ENCODE assay signal across 23 mouse cellular contexts in genomic region chr13:103245431-103245830, GRCm38 (mm10).
"Had no signal": no experiment of that assay in that cellular context is flagged by ENCODE, and none has a peak within 500 bp of the region (broad histone marks: within the 10 kb centered on the region; RNA-seq: fewer than 3 reads in every experiment).

No protein-coding gene starts in this region.

- H3K9me3 ChIP-seq: heart, embryonic 10.5 days; heart, embryonic 12.5 days; hindbrain, embryonic 10.5 days; hindbrain, embryonic 12.5 days; intestine, embryonic 15.5 days; kidney, embryonic 15.5 days; limb, embryonic 12.5 days; liver, embryonic 13.5 days; liver, embryonic 15.5 days had no signal

- H3K4me3 ChIP-seq: heart, embryonic 10.5 days; heart, embryonic 12.5 days; hindbrain, embryonic 10.5 days; hindbrain, embryonic 12.5 days; intestine, embryonic 15.5 days; kidney, embryonic 15.5 days; layer of hippocampus, adult 2 months; left cerebral cortex, adult 2 months; limb, embryonic 12.5 days; liver, embryonic 13.5 days; liver, embryonic 15.5 days had no signal

- H3K36me3 ChIP-seq: heart, embryonic 10.5 days; heart, embryonic 12.5 days; hindbrain, embryonic 10.5 days; hindbrain, embryonic 12.5 days; intestine, embryonic 15.5 days; kidney, embryonic 15.5 days; limb, embryonic 12.5 days; liver, embryonic 13.5 days; liver, embryonic 15.5 days had no signal

- H3K4me1 ChIP-seq: heart, embryonic 12.5 days; intestine, embryonic 15.5 days; liver, embryonic 13.5 days; liver, embryonic 15.5 days had no signal

- DNase-seq: gastrocnemius, postnatal 14 days; gastrocnemius, postnatal 36 days; heart, postnatal 10 days; heart, postnatal 4 days; kidney, adult 18-20 months; kidney, adult 9 months; kidney, postnatal 14 days; kidney, postnatal 4 days; liver; liver, embryonic 13.5 days; liver, postnatal 0 days had no signal

- H3K27me3 ChIP-seq: heart, embryonic 12.5 days; hindbrain, embryonic 12.5 days; intestine, embryonic 15.5 days; kidney, embryonic 15.5 days; limb, embryonic 12.5 days; liver, embryonic 13.5 days; liver, embryonic 15.5 days had no signal

- H3K27ac ChIP-seq: heart, embryonic 10.5 days; hindbrain, embryonic 10.5 days; hindbrain, embryonic 12.5 days; hindbrain, embryonic 14.5 days; intestine, embryonic 15.5 days; kidney, embryonic 15.5 days; kidney, postnatal 0 days; layer of hippocampus, adult 2 months; left cerebral cortex, adult 2 months; limb, embryonic 12.5 days; liver, embryonic 13.5 days; liver, embryonic 15.5 days had no signal
